Mouse (Mus musculus) v-Abl transformed pro-B cells (cell line): ENCODE data around the gene Pebp1.

Experiments
- in situ Hi-C, 2 experiments: fragments of 400-800 bp; cut with MboI; formaldehyde crosslinking; loops; one replicate each; pipeline ENCODE4 v1.15.1; 2025; ENCODE audit not compliant: unreplicated experiment in 2 of 2

Pebp1 gene

GRCm38 (mm10) chr5:117290081-117290480 lies 2.7 kb upstream of the Pebp1 start:
- in situ Hi-C loops = no loop called here

GRCm38 (mm10) chr5:117289646-117290045 lies 2.2 kb upstream of the Pebp1 start:
- in situ Hi-C loops = loop anchor here (5.0 to 10.0 kb wide), 3 partner anchors 63 to 1265 kb away; partner anchors contain the start of genes Prkab1 (in 1 of the 2) and Suds3 (in 1 of the 2)

- in situ Hi-C loops = loop anchor here (5.0 to 10.0 kb wide), 3 partner anchors 66 to 1261 kb away; partner anchors contain the start of genes Prkab1 (in 1 of the 2) and Suds3 (in 1 of the 2)
These were observed 1.1 kb downstream of the Pebp1 start for GRCm38 (mm10) chr5:117286286-117286685.

GRCm38 (mm10) chr5:117285266-117285665 lies 2.2 kb downstream of the Pebp1 start:
- in situ Hi-C loops = loop anchor here (5.0 to 10.0 kb wide), 3 partner anchors 67 to 1260 kb away; partner anchors contain the start of genes Prkab1 (in 1 of the 2) and Suds3 (in 1 of the 2)

DNA sequence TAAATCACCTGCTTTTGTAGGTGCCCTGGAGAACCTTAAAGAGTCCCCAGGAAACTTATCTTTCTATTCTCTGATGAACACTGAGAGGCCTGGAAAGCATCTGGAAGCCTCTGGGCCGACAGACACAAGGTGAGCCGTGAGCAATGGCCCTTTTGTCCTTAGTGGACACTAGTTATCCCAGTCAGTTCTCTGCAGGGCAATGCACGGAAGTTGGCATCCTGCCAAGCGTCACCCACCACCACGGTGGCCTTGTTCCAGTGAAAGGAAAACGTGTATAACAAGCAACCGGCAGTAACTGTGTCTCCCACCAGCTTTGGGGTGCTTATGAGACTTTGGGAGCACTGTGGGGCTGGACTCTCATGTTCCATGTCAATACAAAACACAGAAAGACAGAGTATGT lies 2.7 kb downstream of the Pebp1 start:
- in situ Hi-C loops = loop anchor here (5.0 to 10.0 kb wide), 3 partner anchors 68 to 1260 kb away; partner anchors contain the start of genes Prkab1 (in 1 of the 2) and Suds3 (in 1 of the 2)

DNA sequence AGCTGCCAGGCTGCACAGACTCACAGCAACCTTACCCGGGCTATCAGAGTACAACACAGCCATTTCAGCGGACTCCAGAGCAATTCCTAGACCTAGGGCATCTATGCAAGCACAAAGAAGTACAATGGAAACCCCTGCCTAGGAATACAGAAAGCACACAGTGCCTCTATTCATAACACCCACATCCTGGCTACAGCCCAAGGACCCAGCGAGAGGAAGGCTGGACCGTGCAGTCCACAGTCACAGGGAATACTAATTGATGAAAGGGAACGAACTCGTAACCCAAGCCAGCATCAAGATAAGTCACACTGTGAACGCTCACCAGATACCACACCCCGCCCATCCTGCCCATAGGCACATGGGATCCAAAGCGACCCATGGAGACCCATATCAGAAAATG lies 3.4 kb downstream of the Pebp1 start:
- in situ Hi-C loops = loop anchor here in 1 of 2 experiments (10.0 kb wide), 1 partner anchor 1259 kb away; the partner anchor contains the start of gene Prkab1

GRCm38 (mm10) chr5:117282360-117282759 lies 5.1 kb downstream of the Pebp1 start:
- in situ Hi-C loops = loop anchor here in 1 of 2 experiments (10.0 kb wide), 1 partner anchor 1258 kb away; the partner anchor contains the start of gene Prkab1

DNA sequence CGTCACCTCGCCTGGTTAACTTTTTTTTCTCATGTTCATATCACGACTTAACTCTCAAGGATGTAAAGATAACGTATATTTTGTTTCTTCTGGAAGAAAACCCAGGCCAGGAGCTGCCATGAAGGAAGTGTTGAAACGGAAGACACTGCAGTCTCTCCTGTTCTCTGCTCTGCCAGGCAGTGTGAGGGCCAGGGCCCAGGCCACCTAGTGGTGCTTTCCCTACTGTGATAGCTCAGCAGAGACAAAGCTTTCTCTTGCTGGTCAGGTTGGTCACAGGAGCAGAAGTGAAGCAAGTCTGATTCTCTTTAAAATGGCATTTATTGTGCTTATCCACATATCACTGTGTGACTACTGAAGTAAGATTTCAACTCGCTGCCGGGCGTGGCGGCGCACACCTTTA lies 5.9 kb downstream of the Pebp1 start:
- in situ Hi-C loops = loop anchor here in 1 of 2 experiments (10.0 kb wide), 1 partner anchor 1257 kb away; the partner anchor contains the start of gene Prkab1

- in situ Hi-C loops = loop anchor here in 1 of 2 experiments (10.0 kb wide), 1 partner anchor 1255 kb away; the partner anchor contains the start of gene Prkab1
These were observed 7.8 kb downstream of the Pebp1 start for GRCm38 (mm10) chr5:117279669-117280050.

GRCm38 (mm10) chr5:117278809-117279668 lies 8.4 kb downstream of the Pebp1 start:
- in situ Hi-C loops = no loop called here

DNA sequence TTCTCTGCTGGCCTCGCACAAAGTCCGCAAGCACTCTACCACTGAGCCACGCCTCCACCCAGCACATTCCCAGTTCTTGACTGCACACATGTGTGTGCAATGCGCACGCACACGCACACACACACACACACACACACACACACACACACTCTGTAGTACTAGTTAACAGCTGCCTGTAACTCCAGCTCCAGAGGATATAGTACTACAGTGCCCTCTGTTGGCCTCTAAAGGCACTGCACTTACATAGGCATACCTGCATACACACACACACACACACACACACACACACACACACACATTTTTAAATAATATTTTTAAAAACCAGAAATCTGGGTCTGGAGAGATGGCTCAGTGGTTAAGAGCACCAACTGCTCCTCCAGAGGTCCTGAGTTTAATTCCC lies 9.6 kb downstream of the Pebp1 start:
- in situ Hi-C loops = no loop called here

GRCm38 (mm10) chr5:117274817-117275216 lies 12.6 kb downstream of the Pebp1 start:
- in situ Hi-C loops = loop anchor here in 1 of 2 experiments (25.0 kb wide), 1 partner anchor 962 kb away; the partner anchor contains the start of genes 2410131K14Rik and Rnft2

DNA sequence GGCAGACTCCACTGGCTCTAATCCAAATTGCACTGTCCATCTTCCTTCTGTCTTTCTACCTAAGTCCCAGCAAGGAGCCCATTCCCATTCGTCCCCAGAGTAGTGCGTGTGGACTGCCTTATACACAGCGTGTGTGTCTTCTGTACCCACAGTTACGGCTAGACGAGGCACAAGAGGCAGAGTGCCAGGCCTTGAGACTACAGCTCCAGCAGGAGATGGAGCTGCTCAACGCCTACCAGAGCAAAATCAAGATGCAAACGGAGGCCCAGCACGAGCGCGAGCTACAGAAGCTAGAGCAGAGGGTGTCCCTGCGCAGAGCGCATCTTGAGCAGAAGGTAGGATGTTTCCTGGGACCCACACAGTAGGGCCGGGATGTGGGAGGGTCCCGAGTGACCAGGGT lies 15.5 kb downstream of the Pebp1 start:
- in situ Hi-C loops = loop anchor here in 1 of 2 experiments (25.0 kb wide), 1 partner anchor 965 kb away; the partner anchor contains the start of genes 2410131K14Rik and Rnft2

GRCm38 (mm10) chr5:117269395-117269794 lies 18.0 kb downstream of the Pebp1 start:
- in situ Hi-C loops = loop anchor here in 1 of 2 experiments (25.0 kb wide), 1 partner anchor 968 kb away; the partner anchor contains the start of genes 2410131K14Rik and Rnft2

DNA sequence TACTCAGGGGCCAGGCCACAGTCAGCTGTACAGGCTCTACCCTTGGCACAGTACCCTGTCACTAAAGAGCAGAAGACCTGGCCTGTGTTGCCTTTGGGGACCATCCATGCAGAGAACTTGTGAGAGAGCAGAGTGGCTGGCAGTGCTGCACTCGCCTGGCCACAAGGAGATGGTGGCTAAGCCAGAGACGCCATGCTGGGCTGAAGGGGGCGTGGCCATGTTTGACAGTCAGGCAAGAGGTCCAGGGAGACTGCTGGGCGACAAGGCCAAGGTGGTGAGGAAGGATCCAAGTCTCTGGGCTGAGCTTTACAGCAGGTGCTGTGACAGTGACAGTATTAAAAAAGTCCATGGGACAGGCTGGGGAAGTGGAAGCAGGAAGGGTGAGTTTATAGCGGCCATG lies 18.7 kb downstream of the Pebp1 start:
- in situ Hi-C loops = loop anchor here in 1 of 2 experiments (25.0 kb wide), 1 partner anchor 969 kb away; the partner anchor contains the start of genes 2410131K14Rik and Rnft2

DNA sequence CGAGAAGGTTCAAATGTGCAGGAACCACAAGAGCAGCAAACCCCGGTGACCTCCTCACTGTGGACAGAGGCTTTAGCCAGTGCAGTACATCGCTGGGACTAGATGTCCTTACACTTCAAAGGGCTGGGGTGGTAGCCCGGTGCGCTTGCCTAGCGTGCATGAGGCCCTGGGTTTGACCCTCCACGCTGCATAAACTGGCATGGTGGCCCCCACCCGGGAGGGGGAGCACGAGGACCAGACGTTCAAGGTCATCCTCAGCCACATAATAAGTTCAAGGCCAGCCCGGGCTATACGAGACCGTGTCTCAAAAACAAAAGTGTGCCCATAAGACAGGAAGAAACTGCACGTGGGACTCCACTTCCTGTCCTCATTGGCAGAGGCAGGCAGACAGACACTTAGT lies 19.5 kb downstream of the Pebp1 start:
- in situ Hi-C loops = loop anchor here in 1 of 2 experiments (25.0 kb wide), 1 partner anchor 969 kb away; the partner anchor contains the start of genes 2410131K14Rik and Rnft2

DNA sequence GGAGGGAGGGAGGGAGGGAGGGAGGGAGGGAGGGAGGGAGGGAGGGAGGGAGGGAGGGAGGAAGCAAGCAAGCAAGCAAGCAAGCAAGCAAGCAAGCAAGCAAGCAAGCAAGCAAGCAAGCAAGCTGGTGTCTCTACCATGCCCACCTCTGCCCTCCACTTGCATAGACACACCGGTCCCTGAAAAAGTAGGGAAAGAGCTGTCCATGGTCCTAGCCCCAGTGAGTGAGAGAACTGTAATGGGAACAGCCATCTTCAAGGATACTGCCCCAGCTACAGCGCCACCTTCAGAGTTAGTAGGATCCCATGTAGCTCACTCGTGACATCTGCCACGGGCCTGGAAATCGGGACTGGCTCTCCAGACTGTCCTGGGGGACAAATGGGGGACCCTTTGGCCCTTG lies 22.7 kb downstream of the Pebp1 start:
- in situ Hi-C loops = loop anchor here in 1 of 2 experiments (25.0 kb wide), 1 partner anchor 973 kb away; the partner anchor contains the start of genes 2410131K14Rik and Rnft2

DNA sequence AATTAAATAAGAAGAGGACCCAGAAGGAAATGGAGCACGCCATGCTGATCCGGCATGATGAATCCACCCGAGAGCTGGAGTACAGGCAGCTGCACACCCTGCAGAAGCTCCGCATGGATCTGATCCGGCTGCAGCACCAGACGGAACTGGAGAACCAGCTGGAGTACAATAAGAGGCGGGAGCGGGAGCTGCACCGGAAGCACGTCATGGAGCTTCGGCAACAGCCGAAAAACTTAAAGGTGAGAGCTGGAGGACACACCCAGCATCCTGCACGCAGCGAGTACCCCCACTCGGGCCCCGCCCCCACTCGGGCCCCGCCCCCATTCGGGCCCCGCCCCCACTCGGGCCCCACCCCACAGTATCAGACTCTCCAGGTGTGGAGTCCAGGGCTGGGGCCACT lies 23.9 kb downstream of the Pebp1 start:
- in situ Hi-C loops = loop anchor here in 1 of 2 experiments (25.0 kb wide), 1 partner anchor 974 kb away; the partner anchor contains the start of genes 2410131K14Rik and Rnft2

DNA sequence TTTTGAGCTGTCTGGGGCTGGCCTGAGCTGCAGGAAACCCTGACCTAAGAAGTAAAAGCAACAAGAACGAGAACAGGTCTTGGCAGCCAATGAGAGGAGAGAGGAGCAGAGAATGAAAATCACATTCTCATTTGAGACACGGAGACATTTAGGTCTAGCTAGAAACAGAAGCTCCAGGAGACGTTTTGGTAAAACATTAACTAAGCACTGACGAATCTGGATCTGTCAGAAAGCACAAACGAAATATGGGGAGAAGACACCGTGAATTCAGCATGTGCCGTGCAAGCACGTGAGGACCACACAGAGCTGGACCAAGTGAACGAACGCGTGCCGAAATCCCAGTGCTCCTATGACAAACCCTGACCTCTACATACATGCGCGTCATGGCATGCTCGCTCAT lies 29.1 kb downstream of the Pebp1 start:
- in situ Hi-C loops = loop anchor here in 1 of 2 experiments (25.0 kb wide), 1 partner anchor 979 kb away; the partner anchor contains the start of genes 2410131K14Rik and Rnft2

DNA sequence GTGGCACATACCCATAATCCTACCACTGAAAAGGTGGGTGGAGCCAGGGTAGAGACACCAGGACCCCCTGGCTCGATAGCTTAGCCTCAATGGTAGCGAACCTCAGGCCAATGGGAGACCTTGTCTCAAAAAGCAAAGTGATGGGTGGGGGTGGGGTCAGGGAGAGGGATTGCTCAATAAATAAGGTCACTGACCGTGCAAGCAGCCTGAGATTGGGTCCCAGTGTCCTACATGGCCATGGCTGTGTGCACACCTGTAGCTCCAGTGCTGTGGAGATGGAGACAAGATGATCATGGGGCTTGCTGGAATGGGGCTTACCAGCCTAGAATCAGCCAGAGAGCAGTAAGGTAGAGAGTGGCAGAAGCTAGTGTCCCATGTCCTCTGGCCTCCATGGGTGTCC lies 35.7 kb downstream of the Pebp1 start:
- in situ Hi-C loops = loop anchor here in 1 of 2 experiments (25.0 kb wide), 1 partner anchor 986 kb away; the partner anchor contains the start of genes 2410131K14Rik and Rnft2
